Mouse (Mus musculus): Measurements from ENCODE around the gene Antxr1. TPM values are rescaled to one million over a fixed set of nuclear protein-coding genes. Genes with fewer than 3 reads are reported as not detected.

Gene Antxr1
- polyA plus RNA-seq, 1 experiment from 2014 or later: 3.1 TPM

DNA sequence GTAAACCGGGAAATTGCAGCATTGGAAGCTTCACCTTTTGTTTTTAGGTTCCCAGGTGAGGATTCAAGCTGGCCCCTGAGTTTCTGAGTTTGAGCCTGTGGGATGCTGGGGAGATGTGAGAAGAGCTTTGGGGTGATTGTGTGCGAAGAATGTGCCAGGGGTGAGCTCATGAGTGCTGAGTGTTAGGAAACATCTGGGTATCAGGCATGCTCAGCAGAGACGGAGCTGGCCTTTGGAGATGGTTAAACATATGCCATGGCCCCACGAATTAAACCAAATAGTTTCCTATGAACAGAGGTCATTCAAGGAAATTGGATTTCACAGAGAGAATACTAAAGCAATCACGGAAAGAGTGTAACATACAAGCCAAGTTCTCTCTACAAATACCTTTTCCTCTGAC, 193.4 kb downstream of the Antxr1 start:
- no peaks in the 10 kb centered on the region for H3K9me3 ChIP-seq (ENCODE audit: control insufficient read depth, low read length)
- no peak overlapping the region for H3K27ac ChIP-seq (ENCODE audit: low read depth, low read length)
- DNase-seq (ENCODE audit: low spot score): no peak
- no peak for ATAC-seq (replicated peaks; ENCODE audit: low FRiP score)
- H3K4me2 ChIP-seq: no peak overlapping the region
- H3K9ac ChIP-seq (ENCODE audit: low read depth, low read length): no peak overlapping the region
- no peaks in the 10 kb centered on the region for H3K36me3 ChIP-seq (ENCODE audit: control insufficient read depth, insufficient read depth, low read length)
- WGBS: 76% methylated on average over 5 of the region's 5 CpGs
- no peaks in the 10 kb centered on the region for H3K27me3 ChIP-seq (replicated peaks; ENCODE audit: control insufficient read depth, insufficient read depth, low read length)
- H3K4me3 ChIP-seq (ENCODE audit: low read depth, low read length): no peak overlapping the region
- peaks cover 22% of the 10 kb centered on the region for H3K4me1 ChIP-seq (replicated peaks; ENCODE audit: control insufficient read depth, insufficient read depth, low read length)

DNA sequence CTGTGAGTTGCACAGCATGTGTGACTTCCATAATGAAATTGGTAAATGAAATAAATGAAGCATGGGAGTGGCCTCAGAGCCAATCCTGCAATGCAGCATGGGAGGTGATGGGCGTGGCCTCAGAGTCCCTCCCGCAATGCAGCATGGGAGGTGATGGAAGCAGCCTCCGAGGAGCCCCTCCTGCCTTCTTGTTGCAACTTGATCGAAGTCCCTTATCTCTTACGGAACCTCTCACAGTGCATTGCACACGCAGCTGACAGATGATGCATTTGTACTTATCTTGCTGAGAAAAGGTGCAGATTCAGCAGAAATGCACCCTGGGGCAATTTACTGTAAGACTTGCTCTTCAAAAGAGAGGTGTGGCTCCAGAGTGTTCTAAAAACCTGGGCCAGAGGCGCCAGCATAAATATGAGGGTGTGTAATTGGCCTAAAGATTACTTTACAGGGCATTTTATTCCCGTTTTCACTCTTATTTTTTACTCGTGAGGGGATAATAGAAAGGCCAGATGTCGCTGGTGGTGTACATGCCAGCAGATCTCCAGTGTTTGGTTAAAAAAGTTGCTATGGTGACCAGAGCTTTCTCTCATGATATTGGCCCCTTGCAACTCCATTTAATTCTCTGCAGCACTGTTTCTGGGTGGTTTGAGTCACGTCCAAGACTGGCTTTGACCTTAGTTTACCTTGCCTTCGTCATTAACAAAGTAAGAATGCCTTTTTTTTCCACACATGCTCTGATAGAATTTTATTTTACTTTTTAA, 195.6 kb downstream of the Antxr1 start:
- no peak overlapping the region; the same call in 1 of the 2 replicates for H3K27ac ChIP-seq (ENCODE audit: low read depth, low read length)
- no peaks in the 10 kb centered on the region for H3K9me3 ChIP-seq (ENCODE audit: control insufficient read depth, low read length)
- no peak for DNase-seq (ENCODE audit: low spot score)
- peak; percentile 76 for ATAC-seq (replicated peaks; ENCODE audit: low FRiP score)
- H3K27me3 ChIP-seq (replicated peaks; ENCODE audit: control insufficient read depth, insufficient read depth, low read length): no peaks in the 10 kb centered on the region
- H3K4me2 ChIP-seq: no peak overlapping the region
- no peak overlapping the region for H3K9ac ChIP-seq (ENCODE audit: low read depth, low read length)
- H3K4me3 ChIP-seq (ENCODE audit: low read depth, low read length): no peak overlapping the region
- peaks cover 22% of the 10 kb centered on the region for H3K4me1 ChIP-seq (replicated peaks; ENCODE audit: control insufficient read depth, insufficient read depth, low read length)
- no peaks in the 10 kb centered on the region; the same call in 1 of the 2 replicates for H3K36me3 ChIP-seq (ENCODE audit: control insufficient read depth, insufficient read depth, low read length)
- 60% methylated on average over 12 of the region's 12 CpGs for WGBS

DNA sequence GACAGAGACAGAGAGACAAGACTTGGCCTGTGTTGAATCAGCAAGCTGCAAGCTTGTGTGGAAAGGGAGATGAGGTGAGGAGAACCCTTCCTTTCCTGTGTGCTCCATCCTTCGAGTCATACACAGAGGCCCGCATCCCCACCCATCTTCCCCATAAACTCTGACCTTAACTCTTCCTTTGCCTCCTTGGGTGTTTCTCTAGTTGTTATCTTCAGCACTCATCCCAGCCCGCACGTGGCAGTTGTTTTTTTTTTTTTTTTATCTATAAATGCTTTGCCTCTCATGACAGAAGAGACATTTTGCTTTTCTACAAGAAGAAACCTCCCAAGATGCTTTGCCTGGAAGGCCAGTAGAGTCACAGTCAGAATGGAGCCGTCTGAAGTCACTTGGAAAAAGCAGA, 197.1 kb downstream of the Antxr1 start:
- no peaks in the 10 kb centered on the region; the same call in 1 of the 2 replicates for H3K36me3 ChIP-seq (ENCODE audit: control insufficient read depth, insufficient read depth, low read length)
- peak; percentile 59 for ATAC-seq (replicated peaks; ENCODE audit: low FRiP score)
- no peaks in the 10 kb centered on the region for H3K9me3 ChIP-seq (ENCODE audit: control insufficient read depth, low read length)
- peaks cover 22% of the 10 kb centered on the region for H3K4me1 ChIP-seq (replicated peaks; ENCODE audit: control insufficient read depth, insufficient read depth, low read length)
- no peak for DNase-seq (ENCODE audit: low spot score)
- H3K27ac ChIP-seq (ENCODE audit: low read depth, low read length): peak overlapping the region; percentile 48; the same call in 1 of the 2 replicates
- no peak overlapping the region for H3K4me2 ChIP-seq
- 42% methylated on average over 5 of the region's 5 CpGs for WGBS
- no peak overlapping the region for H3K9ac ChIP-seq (ENCODE audit: low read depth, low read length)
- H3K4me3 ChIP-seq (ENCODE audit: low read depth, low read length): no peak overlapping the region
- no peaks in the 10 kb centered on the region for H3K27me3 ChIP-seq (replicated peaks; ENCODE audit: control insufficient read depth, insufficient read depth, low read length)

DNA sequence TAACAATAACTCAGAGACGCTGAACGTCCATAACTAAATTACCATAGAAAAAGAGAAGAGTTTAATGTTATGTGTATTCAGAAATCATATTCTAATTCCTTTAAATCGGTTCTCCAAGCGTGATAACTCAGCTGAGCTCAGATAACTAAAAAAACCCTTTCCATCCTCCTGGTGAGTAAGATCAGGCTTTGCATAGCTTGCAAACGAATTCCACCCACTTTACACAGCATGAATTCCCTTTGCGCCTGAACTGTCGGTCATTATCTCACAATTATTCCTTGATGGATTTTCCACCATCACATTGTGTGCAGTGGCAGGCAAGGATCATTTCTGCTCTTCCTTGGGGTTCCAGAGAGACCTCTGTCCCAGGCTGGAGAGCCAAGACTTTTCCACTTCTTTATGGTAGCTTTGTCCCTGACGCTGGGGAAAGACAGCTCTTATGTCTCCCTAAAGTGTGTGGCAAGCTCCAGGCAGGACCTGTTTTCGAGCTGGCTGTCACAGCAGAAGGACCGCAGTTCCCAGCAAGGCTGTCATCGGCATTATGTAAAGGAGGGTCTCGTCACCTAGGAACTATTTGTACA, 201.6 kb downstream of the Antxr1 start:
- Histone ChIP-seq H3K9ac (ENCODE audit: low read depth, low read length) (no peak overlapping the region), H3K4me1 (replicated peaks; ENCODE audit: control insufficient read depth, insufficient read depth, low read length) (peaks cover 9% of the 10 kb centered on the region), H3K4me2 (no peak overlapping the region), H3K27me3 (replicated peaks; ENCODE audit: control insufficient read depth, insufficient read depth, low read length) (no peaks in the 10 kb centered on the region), H3K36me3 (ENCODE audit: control insufficient read depth, insufficient read depth, low read length) (no peaks in the 10 kb centered on the region; the same call in 1 of the 2 replicates), H3K9me3 (ENCODE audit: control insufficient read depth, low read length) (no peaks in the 10 kb centered on the region), H3K27ac (ENCODE audit: low read depth, low read length) (no peak overlapping the region), H3K4me3 (ENCODE audit: low read depth, low read length) (no peak overlapping the region)
- ATAC-seq (replicated peaks; ENCODE audit: low FRiP score) (no peak), DNase-seq (ENCODE audit: low spot score) (no peak)
- WGBS: 70% methylated on average over 12 of the region's 12 CpGs

DNA sequence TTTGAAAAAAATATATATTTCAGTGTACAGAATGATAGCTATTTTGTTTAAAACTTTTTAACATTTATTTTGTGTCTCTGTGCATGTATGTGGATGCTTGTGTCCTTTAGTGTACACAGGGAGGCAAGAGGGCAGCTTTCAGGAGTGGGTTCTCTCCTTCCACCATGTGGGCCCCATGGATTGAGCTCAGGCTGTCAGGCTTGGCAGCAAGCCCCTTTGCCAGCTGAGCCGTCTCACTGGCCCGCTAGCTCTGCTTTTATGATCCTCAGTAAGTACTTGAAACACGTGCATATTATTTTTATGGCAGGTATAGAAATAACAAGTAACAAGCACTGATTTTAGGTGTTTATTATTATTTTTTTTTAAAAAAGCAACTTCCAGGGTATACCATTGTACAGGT, 202.1 kb downstream of the Antxr1 start:
- WGBS: 90% methylated on average over 3 of the region's 3 CpGs
- Histone ChIP-seq H3K4me2 (no peak overlapping the region), H3K36me3 (ENCODE audit: control insufficient read depth, insufficient read depth, low read length) (no peaks in the 10 kb centered on the region; the same call in 1 of the 2 replicates), H3K9ac (ENCODE audit: low read depth, low read length) (no peak overlapping the region), H3K27me3 (replicated peaks; ENCODE audit: control insufficient read depth, insufficient read depth, low read length) (no peaks in the 10 kb centered on the region), H3K4me3 (ENCODE audit: low read depth, low read length) (no peak overlapping the region), H3K9me3 (ENCODE audit: control insufficient read depth, low read length) (no peaks in the 10 kb centered on the region), H3K4me1 (replicated peaks; ENCODE audit: control insufficient read depth, insufficient read depth, low read length) (0 out of 2 replicates have a peak, but pooled peaks cover 4% of the 10 kb centered on the region), H3K27ac (ENCODE audit: low read depth, low read length) (no peak overlapping the region)
- no peak for ATAC-seq (replicated peaks; ENCODE audit: low FRiP score)
- DNase-seq (ENCODE audit: low spot score): no peak

DNA sequence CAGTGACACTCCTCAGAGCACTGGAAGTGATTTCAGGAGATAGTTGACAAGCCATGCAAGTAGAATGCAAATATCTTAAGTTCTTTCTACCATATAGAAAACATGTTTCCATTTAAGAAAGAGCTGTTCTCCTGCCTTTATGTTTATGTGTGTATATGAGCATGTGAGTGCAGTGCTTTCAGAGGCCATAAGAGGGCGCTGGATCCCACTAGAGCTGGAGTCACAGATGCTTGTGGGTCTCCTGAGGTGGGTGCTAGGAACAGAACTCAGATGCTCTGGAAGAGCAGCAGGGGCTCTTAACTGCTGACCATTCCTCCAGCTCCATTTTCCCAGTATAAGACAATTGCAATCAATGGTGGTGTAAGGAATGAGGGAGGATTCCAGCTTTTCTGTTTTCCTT, 204.5 kb downstream of the Antxr1 start:
- H3K4me1 ChIP-seq (replicated peaks; ENCODE audit: control insufficient read depth, insufficient read depth, low read length): peaks cover 2% of the 10 kb centered on the region; the same call in 1 of the 2 replicates
- H3K4me3 ChIP-seq (ENCODE audit: low read depth, low read length): no peak overlapping the region
- no peaks in the 10 kb centered on the region for H3K9me3 ChIP-seq (ENCODE audit: control insufficient read depth, low read length)
- ATAC-seq (replicated peaks; ENCODE audit: low FRiP score) (no peak), DNase-seq (ENCODE audit: low spot score) (no peak)
- no peak overlapping the region for H3K9ac ChIP-seq (ENCODE audit: low read depth, low read length)
- no peak overlapping the region for H3K4me2 ChIP-seq
- H3K27me3 ChIP-seq (replicated peaks; ENCODE audit: control insufficient read depth, insufficient read depth, low read length): no peaks in the 10 kb centered on the region
- H3K36me3 ChIP-seq (ENCODE audit: control insufficient read depth, insufficient read depth, low read length): no peaks in the 10 kb centered on the region; the same call in 1 of the 2 replicates
- no peak overlapping the region for H3K27ac ChIP-seq (ENCODE audit: low read depth, low read length)
- WGBS: 69% methylated on average over 1 of the region's 1 CpGs

DNA sequence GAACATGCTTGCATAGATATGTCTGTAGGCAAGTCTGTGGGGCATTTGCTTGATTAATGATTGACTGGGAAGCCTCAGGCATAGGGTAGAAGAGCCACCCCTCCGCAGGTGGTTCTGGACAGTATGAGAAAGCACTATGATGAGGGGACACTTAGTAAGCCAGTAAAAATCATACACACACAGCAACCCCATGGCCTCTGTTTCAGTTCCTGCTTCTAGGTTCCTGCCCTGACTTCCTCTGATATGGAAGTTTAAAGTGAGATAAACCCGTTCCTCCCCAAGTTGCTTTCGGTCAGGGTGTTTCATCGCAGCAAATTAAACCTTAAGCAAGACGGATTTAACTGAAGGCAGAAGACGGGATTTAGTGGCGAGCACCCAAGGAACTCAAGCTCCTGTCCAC, 205.0 kb downstream of the Antxr1 start:
- no peak for DNase-seq (ENCODE audit: low spot score)
- no peaks in the 10 kb centered on the region for H3K36me3 ChIP-seq (ENCODE audit: control insufficient read depth, insufficient read depth, low read length)
- H3K27me3 ChIP-seq (replicated peaks; ENCODE audit: control insufficient read depth, insufficient read depth, low read length): no peaks in the 10 kb centered on the region
- no peak overlapping the region for H3K27ac ChIP-seq (ENCODE audit: low read depth, low read length)
- no peak overlapping the region for H3K4me2 ChIP-seq
- ATAC-seq (replicated peaks; ENCODE audit: low FRiP score): no peak
- H3K9ac ChIP-seq (ENCODE audit: low read depth, low read length): no peak overlapping the region
- H3K4me3 ChIP-seq (ENCODE audit: low read depth, low read length): no peak overlapping the region
- H3K4me1 ChIP-seq (replicated peaks; ENCODE audit: control insufficient read depth, insufficient read depth, low read length): peaks cover 2% of the 10 kb centered on the region; the same call in 1 of the 2 replicates
- no peaks in the 10 kb centered on the region for H3K9me3 ChIP-seq (ENCODE audit: control insufficient read depth, low read length)
- WGBS: 83% methylated on average over 7 of the region's 7 CpGs

DNA sequence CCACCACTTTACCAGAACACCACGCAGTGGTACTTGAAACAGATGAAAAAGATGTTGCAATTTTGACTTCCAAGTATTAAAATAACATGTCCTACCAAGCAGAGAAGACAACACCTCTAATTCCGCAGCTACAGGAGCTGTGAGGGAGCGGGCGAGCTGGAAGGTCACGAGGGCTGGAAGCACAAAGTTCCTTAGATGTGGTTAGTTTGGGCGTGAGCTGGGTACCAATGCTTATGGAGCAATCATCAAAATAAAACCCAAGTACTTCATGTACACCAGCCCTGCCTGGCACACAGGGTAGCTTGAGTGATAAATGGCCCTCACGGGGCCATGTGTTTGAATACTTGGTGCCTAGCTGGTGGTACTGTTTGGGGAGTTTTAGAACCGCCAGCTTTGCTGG, 205.8 kb downstream of the Antxr1 start:
- Histone ChIP-seq H3K9ac (ENCODE audit: low read depth, low read length) (no peak overlapping the region), H3K4me3 (ENCODE audit: low read depth, low read length) (no peak overlapping the region), H3K9me3 (ENCODE audit: control insufficient read depth, low read length) (no peaks in the 10 kb centered on the region), H3K36me3 (ENCODE audit: control insufficient read depth, insufficient read depth, low read length) (no peaks in the 10 kb centered on the region), H3K4me2 (no peak overlapping the region), H3K27ac (ENCODE audit: low read depth, low read length) (no peak overlapping the region), H3K4me1 (replicated peaks; ENCODE audit: control insufficient read depth, insufficient read depth, low read length) (peaks cover 2% of the 10 kb centered on the region; the same call in 1 of the 2 replicates), H3K27me3 (replicated peaks; ENCODE audit: control insufficient read depth, insufficient read depth, low read length) (no peaks in the 10 kb centered on the region)
- ATAC-seq (replicated peaks; ENCODE audit: low FRiP score) (no peak), DNase-seq (ENCODE audit: low spot score) (no peak)
- 79% methylated on average over 8 of the region's 8 CpGs for WGBS

All from liver, embryonic 11.5 days (tissue).